Mouse (Mus musculus) liver, adult (tissue): ENCODE measurements around the gene Vmn2r28.
"Not testable (repeated sequence)": the region's sequence is repeated elsewhere in the genome, so short reads cannot be mapped to it uniquely, and the experiment has no call there.

ENCODE experiments used
- GATA4 ChIP-seq: IDR thresholded peaks from 2 replicates; pipeline ENCODE4 v1.6.1; 2014; ENCODE audit warnings: mild to moderate bottlenecking, low read length; ENCODE audit not compliant: insufficient replicate concordance

Gene Vmn2r28

GRCm38 (mm10) chr7:5493856-5494255 is at the start of gene Vmn2r28:
Vmn2r28 (minus strand) TSS chr7:5493956.
- not testable (repeated sequence) for TF ChIP-seq GATA4

- no peak for TF ChIP-seq GATA4
Measured at GRCm38 (mm10) chr7:5456674-5457073, 37.1 kb downstream of the Vmn2r28 start, which contains the start of gene Vmn1r59. Vmn1r59 (minus strand) TSS chr7:5456774.

- peak; percentile 79; the same call in 1 of the 2 replicates for TF ChIP-seq GATA4
Measured at GRCm38 (mm10) chr7:5448627-5449026, 45.1 kb downstream of the Vmn2r28 start.
